Mouse (Mus musculus) left cerebral cortex, adult 2 months (tissue): Measurements from ENCODE around the gene Mamdc4. TPM values are rescaled to one million over a fixed set of nuclear protein-coding genes. Genes with fewer than 3 reads are reported as not detected.

Experiments
- DNase-seq, 2 experiments: peaks; one replicate each; pipeline ENCODE4 v3.0.0; 2021 to 2022; ENCODE audit warnings: low spot score in 2 of 2, mixed read lengths in 1 of 2; ENCODE audit errors: extremely low spot score in 1 of 2
- H3K27ac ChIP-seq: fragments of 200-600 bp; 2 replicates; pipeline ENCODE4 v1.8.1; 2022
- H3K4me3 ChIP-seq: fragments of 200-600 bp; 2 replicates; pipeline ENCODE4 v1.8.1; 2022
- CTCF ChIP-seq: fragments of 200-600 bp; IDR thresholded peaks from 2 replicates; pipeline ENCODE4 v1.8.1; 2022; ENCODE audit warnings: antibody characterized with exemption, mild to moderate bottlenecking, moderate library complexity
- intact Hi-C: fragments of 180-260 bp; cut with DNase I; formaldehyde crosslinking; loops from one replicate; pipeline ENCODE4 v1.15.1; 2025
- total RNA-seq, 2 experiments: library from RNA; stranded (reverse); gene quantifications; 2 replicates each; pipeline ENCODE4 v1.2.3; 2021

Gene Mamdc4
- total RNA-seq, 2 experiments from 2014 or later, result 1.8 to 2.6 TPM

- DNase-seq, result no peak
- no peak overlapping the region for H3K4me3 ChIP-seq
- no peak overlapping the region for H3K27ac ChIP-seq
- intact Hi-C loops, result no loop called here
- TF ChIP-seq CTCF, result no peak
These were observed 22.3 kb upstream of the Mamdc4 start for GRCm38 (mm10) chr2:25596765-25597510.

- peak; percentile 69 for TF ChIP-seq CTCF
- DNase-seq, result no peak
- Histone ChIP-seq H3K27ac (no peak overlapping the region), H3K4me3 (no peak overlapping the region)
- intact Hi-C loops, result no loop called here
These were observed 17.2 kb upstream of the Mamdc4 start for GRCm38 (mm10) chr2:25591863-25592262.

DNA sequence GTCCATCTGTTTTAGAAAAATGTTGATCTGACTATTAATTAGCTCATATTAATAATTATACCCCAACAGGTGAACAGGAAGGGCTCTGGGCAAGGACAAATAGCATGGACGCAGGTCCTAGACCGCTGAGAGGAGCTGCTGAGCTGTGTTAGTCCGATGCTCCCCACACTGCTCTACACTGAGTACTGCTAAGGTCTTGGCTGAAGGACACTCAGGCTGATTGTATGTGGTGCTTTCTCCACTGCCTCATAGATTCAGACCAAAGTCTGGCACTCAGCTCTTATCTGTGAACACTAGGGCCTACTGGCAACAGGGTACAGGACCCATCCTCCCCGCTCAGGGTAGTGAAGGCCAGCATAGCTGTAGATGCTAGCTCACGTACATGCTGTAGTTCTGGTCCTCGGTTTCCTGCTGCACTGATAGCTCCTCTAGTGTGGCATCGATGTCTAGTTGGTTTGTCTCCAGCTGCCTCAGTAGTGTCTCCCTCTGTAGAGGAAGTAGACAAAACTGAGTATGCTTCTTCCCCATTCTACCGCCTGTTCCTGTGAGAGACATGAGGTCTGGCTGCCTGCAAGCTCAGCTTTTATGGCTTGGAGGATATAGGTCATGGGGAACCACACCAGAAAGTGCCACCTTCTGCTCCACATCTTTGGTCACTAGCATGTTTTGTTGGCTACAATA lies 13.7 kb upstream of the Mamdc4 start:
- peak in 1 of 2 experiments; percentile 8 for DNase-seq
- no peak overlapping the region for H3K4me3 ChIP-seq
- no peak overlapping the region for H3K27ac ChIP-seq
- intact Hi-C loops, result no loop called here
- TF ChIP-seq CTCF, result no peak

GRCm38 (mm10) chr2:25587290-25587689 lies 12.6 kb upstream of the Mamdc4 start:
- no peak overlapping the region for H3K4me3 ChIP-seq
- no peak for DNase-seq
- intact Hi-C loops, result no loop called here
- TF ChIP-seq CTCF, result no peak
- no peak overlapping the region; the same call in 1 of the 2 replicates for H3K27ac ChIP-seq

GRCm38 (mm10) chr2:25585601-25586000 lies 11.0 kb upstream of the Mamdc4 start:
- no peak overlapping the region for H3K4me3 ChIP-seq
- intact Hi-C loops, result no loop called here
- H3K27ac ChIP-seq, result peak overlapping the region; percentile 96
- DNase-seq, result no peak
- no peak for TF ChIP-seq CTCF

GRCm38 (mm10) chr2:25584856-25585255 lies 10.2 kb upstream of the Mamdc4 start:
- peak overlapping the region; percentile 96 for H3K27ac ChIP-seq
- no peak overlapping the region for H3K4me3 ChIP-seq
- DNase-seq, result peak in 1 of 2 experiments; percentile 32
- TF ChIP-seq CTCF, result no peak
- intact Hi-C loops, result loop anchor here (5.0 kb wide), 1 partner anchor 38 kb away; the partner anchor contains the start of gene Traf2

DNA sequence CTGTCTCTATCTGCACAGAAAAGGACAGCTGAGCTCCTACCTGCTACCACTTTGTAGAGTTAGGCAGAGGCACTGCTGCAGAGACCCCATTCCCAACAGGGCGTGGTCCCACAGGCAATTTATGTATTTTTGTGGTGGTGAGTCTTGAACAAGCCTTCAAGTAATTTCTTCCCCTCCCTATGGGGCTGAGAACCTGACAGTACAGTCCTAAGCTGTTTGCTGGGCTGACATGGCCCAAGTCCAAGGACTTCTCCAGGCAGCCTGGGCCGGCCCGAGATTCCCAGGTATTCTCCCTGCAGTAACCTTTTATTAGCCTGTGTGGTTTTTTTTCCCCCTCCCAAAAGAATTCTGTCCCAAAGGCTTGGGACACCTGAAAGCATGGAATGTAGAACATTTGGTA lies 9.5 kb upstream of the Mamdc4 start:
- intact Hi-C loops, result loop anchor here (5.0 kb wide), 1 partner anchor 37 kb away; the partner anchor contains the start of gene Traf2

GRCm38 (mm10) chr2:25583571-25583970 lies 8.9 kb upstream of the Mamdc4 start:
- peak overlapping the region; percentile 96 for H3K27ac ChIP-seq
- DNase-seq, result peak in 1 of 2 experiments; percentile 16
- no peak overlapping the region for H3K4me3 ChIP-seq
- TF ChIP-seq CTCF, result no peak
- intact Hi-C loops, result loop anchor here (5.0 kb wide), 1 partner anchor 36 kb away; the partner anchor contains the start of gene Traf2

More for the DNA sequence above, 9.5 kb upstream of the Mamdc4 start:
- peak overlapping the region; percentile 96 for H3K27ac ChIP-seq
- TF ChIP-seq CTCF, result no peak
- peak in 1 of 2 experiments; percentile 10 for DNase-seq
- no peak overlapping the region for H3K4me3 ChIP-seq

- Histone ChIP-seq H3K27ac (peak overlapping the region; percentile 96), H3K4me3 (no peak overlapping the region)
- no peak for TF ChIP-seq CTCF
- peak in 1 of 2 experiments; percentile 27 for DNase-seq
- intact Hi-C loops, result loop anchor here (5.0 kb wide), 1 partner anchor 36 kb away; the partner anchor contains the start of gene Traf2
These were observed 8.5 kb upstream of the Mamdc4 start for GRCm38 (mm10) chr2:25583120-25583481.

GRCm38 (mm10) chr2:25582466-25583119 lies 7.9 kb upstream of the Mamdc4 start:
- H3K27ac ChIP-seq, result peak overlapping the region; percentile 96
- DNase-seq, result peak; percentile 85 to 88
- no peak for TF ChIP-seq CTCF
- intact Hi-C loops, result loop anchor here (5.0 kb wide), 1 partner anchor 35 kb away; the partner anchor contains the start of gene Traf2
- no peak overlapping the region for H3K4me3 ChIP-seq

GRCm38 (mm10) chr2:25581901-25582301 lies 7.3 kb upstream of the Mamdc4 start:
- Histone ChIP-seq H3K4me3 (peak overlapping the region; percentile 60), H3K27ac (peak overlapping the region; percentile 96)
- no peak for TF ChIP-seq CTCF
- intact Hi-C loops, result loop anchor here (5.0 kb wide), 1 partner anchor 35 kb away; the partner anchor contains the start of gene Traf2
- DNase-seq, result peak; percentile 31 to 44
